Mouse (Mus musculus) forebrain, embryonic 16.5 days (tissue): ENCODE measurements at regions not wholly inside any gene's neighbourhood (a gene's known extent, or its start where the extent isn't known, plus 50 kb on each side); places are given as distances from the start of the nearest gene placed in this dataset.

Source experiments
- ATAC-seq: fragments of 200-750 bp; cut with Nextera tagmentation; 2 replicates; pipeline ENCODE4 v1.8.0; 2017; ENCODE audit warnings: mild to moderate bottlenecking, moderate library complexity
- H3K27ac ChIP-seq: fragments of 300-500 bp; sonication (generic); 2 replicates; pipeline ENCODE4 v1.5.1; 2014; ENCODE audit warnings: low read length, control low read depth
- H3K27me3 ChIP-seq: fragments of 300-500 bp; sonication (generic); replicated peaks from 2 replicates; pipeline ENCODE4 v1.6.1; 2014; ENCODE audit warnings: low read length; ENCODE audit not compliant: control insufficient read depth, insufficient read depth
- H3K36me3 ChIP-seq: fragments of 300-500 bp; sonication (generic); 2 replicates; pipeline ENCODE4 v1.6.1; 2014; ENCODE audit not compliant: control insufficient read depth, insufficient read depth
- H3K4me1 ChIP-seq: fragments of 300-500 bp; sonication (generic); replicated peaks from 2 replicates; pipeline ENCODE4 v1.6.1; 2014; ENCODE audit warnings: low read length; ENCODE audit not compliant: control insufficient read depth, insufficient read depth
- H3K4me2 ChIP-seq: fragments of 300-500 bp; sonication (generic); 2 replicates; pipeline ENCODE4 v1.6.1; 2014; ENCODE audit warnings: mild to moderate bottlenecking, low read length, control low read depth
- H3K4me3 ChIP-seq: fragments of 300-500 bp; sonication (generic); replicated peaks from 2 replicates; pipeline ENCODE4 v1.5.1; 2014; ENCODE audit warnings: mild to moderate bottlenecking, low read length, control low read depth
- H3K9ac ChIP-seq: fragments of 300-500 bp; sonication (generic); replicated peaks from 2 replicates; pipeline ENCODE4 v1.6.1; 2014; ENCODE audit warnings: low read depth, low read length, control low read depth
- H3K9me3 ChIP-seq: fragments of 300-500 bp; sonication (generic); 2 replicates; pipeline ENCODE4 v1.6.1; 2016; ENCODE audit warnings: low read length; ENCODE audit not compliant: control insufficient read depth
- WGBS: fragments of 180-500 bp; shearing (Covaris S2); extraction: QIAGEN DNeasy Blood & Tissue Kit; methylation state at CpG from one replicate; pipeline ENCODE4 v1.1.7; 2014; 5-methylcytosine and 5-hydroxymethylcytosine counted together

DNA sequence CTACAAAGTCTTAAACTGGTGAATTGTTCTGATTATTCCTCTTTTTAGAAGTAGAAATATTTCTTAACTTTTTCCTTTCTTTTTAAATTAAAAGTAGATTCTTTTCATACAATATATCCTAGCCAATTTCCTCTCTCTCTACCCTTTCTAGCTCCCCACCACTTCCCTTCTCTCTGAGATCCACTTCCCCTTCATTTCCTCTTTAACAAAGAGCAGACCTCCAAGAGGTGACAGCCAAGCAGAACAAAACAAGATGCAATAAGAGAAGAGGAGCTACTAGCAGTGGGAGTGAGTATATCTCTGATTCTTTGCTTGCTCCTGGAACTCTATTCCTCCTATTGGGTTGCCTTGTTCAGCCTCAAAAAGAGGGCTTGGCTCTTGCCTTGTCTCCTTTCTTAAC is 203.7 kb downstream of the Gm9733 start:
- H3K36me3 ChIP-seq: no peaks in the 10 kb centered on the region
- no peak overlapping the region for H3K4me2 ChIP-seq
- no peak for ATAC-seq
- H3K27ac ChIP-seq: no peak overlapping the region
- H3K4me3 ChIP-seq: no peak overlapping the region
- no peak overlapping the region for H3K9ac ChIP-seq
- no peaks in the 10 kb centered on the region for H3K4me1 ChIP-seq
- H3K27me3 ChIP-seq: no peaks in the 10 kb centered on the region
- no peaks in the 10 kb centered on the region for H3K9me3 ChIP-seq

DNA sequence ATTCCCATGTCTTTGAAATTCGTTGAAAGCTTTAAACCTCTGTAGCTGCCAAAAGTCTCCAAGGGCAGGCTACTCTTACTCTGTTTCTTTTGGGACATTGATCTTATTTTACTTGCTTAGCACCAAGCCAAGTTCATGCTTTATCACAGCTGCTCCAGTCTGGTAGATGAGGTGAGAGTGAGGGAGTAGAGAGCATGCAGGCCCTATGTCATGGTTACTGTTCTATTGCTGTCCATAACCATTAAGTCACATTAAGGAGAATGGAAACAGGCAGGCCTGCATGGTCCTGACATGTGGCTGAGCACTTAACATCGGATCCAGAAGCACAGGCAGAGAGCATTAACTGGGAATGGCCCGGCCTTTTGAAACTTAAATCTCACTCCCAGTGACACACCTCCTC is 203.1 kb downstream of the Gm9733 start:
- no peak overlapping the region for H3K9ac ChIP-seq
- no peaks in the 10 kb centered on the region for H3K27me3 ChIP-seq
- no peak for ATAC-seq
- H3K4me1 ChIP-seq: no peaks in the 10 kb centered on the region
- WGBS: 91% methylated on average over 3 of the region's 3 CpGs
- H3K27ac ChIP-seq: no peak overlapping the region
- no peak overlapping the region for H3K4me2 ChIP-seq
- no peak overlapping the region for H3K4me3 ChIP-seq
- no peaks in the 10 kb centered on the region for H3K9me3 ChIP-seq
- H3K36me3 ChIP-seq: no peaks in the 10 kb centered on the region

DNA sequence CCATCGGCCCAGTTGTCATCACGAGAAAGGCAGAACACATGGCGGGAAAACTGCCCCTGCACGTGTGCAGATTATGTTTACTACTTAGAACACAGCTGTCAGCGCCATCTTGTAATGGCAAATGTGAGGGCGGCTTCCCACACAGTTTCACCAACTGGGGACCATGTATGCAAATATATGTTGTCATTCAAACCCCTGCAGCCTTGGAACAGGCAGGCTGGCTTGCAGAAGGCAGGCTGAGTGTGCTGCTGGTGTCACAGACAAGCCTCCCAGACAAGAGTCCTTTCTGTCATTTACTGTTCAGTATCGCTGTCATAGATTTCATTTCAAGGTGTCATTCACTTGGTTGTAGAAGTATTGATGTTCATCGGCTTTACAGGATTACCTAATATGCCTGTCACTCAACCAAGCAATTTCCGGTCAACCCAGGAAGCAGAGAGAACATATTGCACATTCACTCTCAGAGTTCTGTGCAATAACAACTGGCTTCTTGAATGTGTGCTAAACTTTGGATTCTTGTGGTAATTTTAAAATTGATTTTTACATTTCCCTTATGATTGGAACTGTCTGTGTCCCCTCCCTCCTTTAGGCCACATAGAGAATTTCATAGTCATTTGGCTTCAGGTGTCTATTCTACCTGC is 202.3 kb downstream of the Gm9733 start:
- no peaks in the 10 kb centered on the region for H3K9me3 ChIP-seq
- H3K36me3 ChIP-seq: no peaks in the 10 kb centered on the region
- no peaks in the 10 kb centered on the region for H3K4me1 ChIP-seq
- no peak overlapping the region for H3K27ac ChIP-seq
- ATAC-seq: 0 out of 2 replicates have a peak, but pooled peaks have one; percentile 38
- H3K4me2 ChIP-seq: no peak overlapping the region
- no peaks in the 10 kb centered on the region for H3K27me3 ChIP-seq
- no peak overlapping the region for H3K9ac ChIP-seq
- H3K4me3 ChIP-seq: no peak overlapping the region
- WGBS: 75% methylated on average over 8 of the region's 9 CpGs

DNA sequence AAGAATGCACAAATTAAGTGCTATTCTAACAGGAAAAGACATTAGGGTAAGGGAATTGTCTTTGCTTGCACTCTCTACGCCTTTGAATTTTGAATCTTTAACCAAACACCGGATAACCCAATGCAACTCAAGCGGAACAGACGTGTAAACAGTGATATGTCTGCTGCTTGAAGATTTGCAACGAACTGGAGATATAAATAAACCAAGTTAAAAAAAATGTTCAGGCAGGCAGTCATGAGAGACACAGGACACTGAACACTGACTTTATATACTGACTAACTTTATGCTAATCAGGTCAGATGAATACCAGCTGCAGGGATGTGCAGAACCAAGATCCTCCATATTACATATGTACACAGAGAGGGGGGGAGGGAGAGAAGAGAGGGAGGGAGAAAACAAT is 200.0 kb downstream of the Gm9733 start:
- WGBS: 74% methylated on average over 5 of the region's 5 CpGs
- no peak overlapping the region for H3K4me2 ChIP-seq
- H3K9me3 ChIP-seq: no peaks in the 10 kb centered on the region
- no peak overlapping the region for H3K9ac ChIP-seq
- H3K36me3 ChIP-seq: no peaks in the 10 kb centered on the region
- H3K27me3 ChIP-seq: no peaks in the 10 kb centered on the region
- H3K4me1 ChIP-seq: no peaks in the 10 kb centered on the region
- no peak overlapping the region for H3K4me3 ChIP-seq
- no peak overlapping the region for H3K27ac ChIP-seq
- no peak for ATAC-seq

DNA sequence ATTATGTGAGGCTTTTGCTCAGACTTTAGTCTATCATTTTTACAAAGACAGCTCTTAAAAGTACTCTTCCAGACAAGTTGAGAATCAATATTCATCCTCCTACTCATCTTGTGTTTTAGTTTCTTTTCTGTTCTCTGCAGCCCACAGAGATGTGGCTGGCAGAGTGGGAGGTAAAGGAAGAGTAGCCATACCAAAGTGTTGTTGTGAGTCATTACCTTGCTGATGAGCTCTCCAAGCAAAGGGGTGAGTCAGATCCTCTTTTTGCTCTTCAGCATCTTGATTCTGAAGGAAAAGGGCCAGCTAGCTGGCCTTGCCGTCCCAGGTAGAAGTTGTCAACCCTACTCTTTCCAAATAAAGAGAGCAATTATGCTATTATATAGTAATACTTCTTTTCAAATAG is 192.6 kb downstream of the Gm9733 start:
- no peak for ATAC-seq
- Histone ChIP-seq H3K4me1 (no peaks in the 10 kb centered on the region), H3K36me3 (no peaks in the 10 kb centered on the region), H3K9me3 (no peaks in the 10 kb centered on the region), H3K27me3 (no peaks in the 10 kb centered on the region), H3K4me2 (no peak overlapping the region), H3K27ac (no peak overlapping the region), H3K9ac (no peak overlapping the region), H3K4me3 (no peak overlapping the region)
- 89% methylated on average over 1 of the region's 1 CpGs for WGBS

DNA sequence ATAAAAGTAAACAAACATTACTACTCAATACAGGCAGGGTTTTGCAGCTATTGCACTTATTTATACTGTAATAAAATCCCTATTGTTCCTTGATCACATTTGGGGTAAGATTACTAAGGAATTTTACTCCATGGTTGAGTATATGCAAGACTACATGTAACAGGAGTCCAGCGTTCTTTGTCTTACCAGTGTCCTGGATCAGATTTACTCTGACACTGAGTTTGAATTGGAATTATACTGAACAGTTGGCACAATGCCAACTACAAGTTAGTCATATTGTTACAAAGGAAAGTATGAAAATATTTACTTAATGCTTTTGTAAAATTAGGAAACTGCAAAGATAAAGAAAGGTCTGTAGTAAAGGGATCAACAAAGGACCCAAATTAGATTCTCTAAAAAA is 178.4 kb downstream of the Gm9733 start:
- ATAC-seq: peak; percentile 19; the same call in 1 of the 2 replicates
- 50% methylated on average over 1 of the region's 1 CpGs for WGBS
- Histone ChIP-seq H3K4me1 (peaks cover 5% of the 10 kb centered on the region; the same call in 1 of the 2 replicates), H3K27me3 (no peaks in the 10 kb centered on the region), H3K9ac (no peak overlapping the region), H3K4me2 (no peak overlapping the region), H3K27ac (no peak overlapping the region), H3K9me3 (no peaks in the 10 kb centered on the region), H3K36me3 (no peaks in the 10 kb centered on the region), H3K4me3 (no peak overlapping the region)

DNA sequence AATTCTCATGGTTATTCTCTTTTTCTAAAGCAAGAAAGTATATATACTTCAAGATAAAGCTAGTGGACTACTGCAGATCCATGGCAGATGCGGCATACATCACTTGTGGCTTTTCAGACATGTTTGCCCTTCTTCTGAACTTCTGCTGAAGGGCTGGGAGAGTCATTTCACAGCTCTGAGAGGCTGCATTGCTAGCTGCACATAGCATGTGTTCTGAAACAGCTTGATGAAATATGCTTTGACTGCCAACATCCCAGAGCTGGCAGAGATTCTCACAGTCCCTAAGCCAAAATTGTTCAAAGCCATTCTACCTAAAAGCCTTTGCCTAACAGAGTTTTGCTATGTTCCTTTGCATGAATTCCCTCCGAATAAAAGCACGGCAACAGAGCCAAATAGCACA is 177.9 kb downstream of the Gm9733 start:
- no peak overlapping the region for H3K4me2 ChIP-seq
- ATAC-seq: peak; percentile 95
- no peaks in the 10 kb centered on the region for H3K27me3 ChIP-seq
- no peaks in the 10 kb centered on the region for H3K9me3 ChIP-seq
- H3K27ac ChIP-seq: no peak overlapping the region
- H3K4me1 ChIP-seq: peaks cover 5% of the 10 kb centered on the region; the same call in 1 of the 2 replicates
- no peaks in the 10 kb centered on the region for H3K36me3 ChIP-seq
- no peak overlapping the region for H3K9ac ChIP-seq
- H3K4me3 ChIP-seq: no peak overlapping the region
- 53% methylated on average over 3 of the region's 3 CpGs for WGBS

DNA sequence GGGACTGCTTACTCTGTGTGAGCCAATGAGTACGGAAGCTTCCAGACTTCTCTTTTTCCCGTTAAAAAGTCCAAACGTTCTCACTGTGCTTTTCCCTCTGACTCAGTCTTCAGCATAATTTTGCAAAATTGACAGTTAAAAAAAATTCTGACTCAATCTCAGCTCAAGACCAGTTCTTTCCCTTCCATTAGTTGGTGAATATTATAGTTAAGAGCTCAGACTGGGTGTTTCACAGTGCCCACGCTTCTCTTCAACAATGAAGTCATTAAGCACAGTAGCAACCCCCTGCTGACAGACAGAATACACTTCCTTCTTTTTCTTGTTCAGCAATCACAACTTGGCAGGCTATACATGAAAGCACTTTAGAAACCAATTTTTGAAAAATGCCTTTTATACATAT is 175.4 kb downstream of the Gm9733 start:
- Histone ChIP-seq H3K27me3 (no peaks in the 10 kb centered on the region), H3K9me3 (no peaks in the 10 kb centered on the region), H3K27ac (no peak overlapping the region), H3K4me1 (peaks cover 5% of the 10 kb centered on the region; the same call in 1 of the 2 replicates), H3K9ac (no peak overlapping the region), H3K4me3 (no peak overlapping the region), H3K4me2 (no peak overlapping the region), H3K36me3 (no peaks in the 10 kb centered on the region)
- 47% methylated on average over 4 of the region's 4 CpGs for WGBS
- ATAC-seq: peak; percentile 29; the same call in 1 of the 2 replicates

DNA sequence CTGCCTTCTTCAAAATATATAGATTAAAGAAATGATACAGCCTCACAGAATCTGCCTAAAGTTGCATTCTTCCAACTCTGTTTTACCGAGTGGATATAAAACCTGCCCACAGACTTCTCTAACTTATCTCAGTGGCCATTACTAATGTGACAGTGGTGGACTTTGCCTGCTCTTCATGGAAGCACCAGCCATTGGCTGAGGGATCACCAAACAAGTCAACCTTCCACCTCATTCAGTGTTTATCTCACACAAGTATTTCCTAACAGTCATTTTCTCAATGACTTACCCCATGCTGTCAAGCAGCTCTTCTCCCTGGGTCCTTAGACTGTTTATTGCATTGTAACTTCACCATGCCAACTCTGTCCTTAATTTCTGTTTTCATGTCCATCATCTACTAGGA is 174.3 kb downstream of the Gm9733 start:
- H3K4me1 ChIP-seq: peaks cover 5% of the 10 kb centered on the region; the same call in 1 of the 2 replicates
- no peak overlapping the region for H3K9ac ChIP-seq
- no peaks in the 10 kb centered on the region for H3K36me3 ChIP-seq
- no peak overlapping the region for H3K4me2 ChIP-seq
- H3K27ac ChIP-seq: no peak overlapping the region
- H3K27me3 ChIP-seq: no peaks in the 10 kb centered on the region
- no peak overlapping the region for H3K4me3 ChIP-seq
- WGBS: 93% methylated on average over 1 of the region's 1 CpGs
- H3K9me3 ChIP-seq: no peaks in the 10 kb centered on the region
- ATAC-seq: no peak

DNA sequence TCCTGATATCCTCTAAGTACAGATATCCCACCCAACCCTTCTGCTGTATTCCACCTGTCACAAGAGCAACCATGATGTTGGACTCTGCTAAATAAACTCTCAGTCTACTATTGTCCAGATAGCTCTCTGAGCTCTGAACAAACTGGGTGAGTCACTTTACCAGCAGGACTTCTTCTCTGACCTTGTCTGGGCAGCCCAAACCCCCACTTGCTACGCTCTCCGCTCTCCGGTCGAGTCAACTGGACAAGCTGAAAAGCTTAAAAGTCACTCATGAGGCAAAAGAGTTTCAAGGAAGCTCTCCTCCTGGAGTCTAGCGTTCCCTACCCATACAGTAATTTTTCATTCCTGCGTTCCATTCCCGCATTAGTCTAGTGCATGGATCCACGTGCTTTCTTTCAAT is 173.2 kb downstream of the Gm9733 start:
- no peaks in the 10 kb centered on the region for H3K27me3 ChIP-seq
- ATAC-seq: no peak
- no peaks in the 10 kb centered on the region for H3K36me3 ChIP-seq
- no peak overlapping the region for H3K9ac ChIP-seq
- H3K4me1 ChIP-seq: peaks cover 2% of the 10 kb centered on the region; the same call in 1 of the 2 replicates
- no peak overlapping the region for H3K4me3 ChIP-seq
- 92% methylated on average over 8 of the region's 8 CpGs for WGBS
- no peaks in the 10 kb centered on the region for H3K9me3 ChIP-seq
- H3K27ac ChIP-seq: no peak overlapping the region
- H3K4me2 ChIP-seq: no peak overlapping the region
